Mouse (Mus musculus) cerebellum, adult 11 months (tissue): Measurements from ENCODE around the gene Gm12695.

Experiments
- DNase-seq: peaks from one replicate; pipeline ENCODE4 v3.0.0; 2022

Gm12695 gene

GRCm38 (mm10) chr4:96785086-96785485, at the start of gene Gm12695:
Gm12695 (minus strand) TSS chr4:96785186.
- DNase-seq: no peak

- no peak for DNase-seq
Observed at GRCm38 (mm10) chr4:96825540-96826045, 40.6 kb upstream of the Gm12695 start.

GRCm38 (mm10) chr4:96806824-96807808, 22.1 kb upstream of the Gm12695 start:
- DNase-seq: no peak

GRCm38 (mm10) chr4:96799380-96800157, 14.6 kb upstream of the Gm12695 start:
- peak; percentile 4 for DNase-seq

GRCm38 (mm10) chr4:96797583-96797982, 12.6 kb upstream of the Gm12695 start:
- DNase-seq: no peak

- no peak for DNase-seq
Observed at GRCm38 (mm10) chr4:96791301-96791700, 6.3 kb upstream of the Gm12695 start.

DNA sequence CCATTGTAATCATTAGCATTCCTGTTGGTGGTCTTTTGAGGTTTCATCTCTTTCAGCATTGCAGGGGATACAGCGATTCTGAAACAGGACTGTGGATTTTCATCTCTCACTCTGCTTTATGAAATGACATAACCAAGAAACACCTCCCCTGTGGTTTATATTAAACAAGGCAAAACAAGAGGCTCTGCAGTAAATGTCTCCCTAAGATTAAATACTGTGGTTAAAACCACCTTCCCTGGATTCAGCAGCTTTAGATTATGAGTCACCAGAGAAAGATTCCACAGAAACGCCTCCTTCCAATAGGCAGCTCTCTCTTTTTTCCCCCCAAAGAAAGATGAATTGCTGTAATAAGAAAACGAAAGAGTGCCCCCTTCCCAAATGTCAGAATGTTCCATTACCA, 4.9 kb upstream of the Gm12695 start:
- DNase-seq: no peak

- DNase-seq: no peak
Observed at GRCm38 (mm10) chr4:96786610-96787009, 1.6 kb upstream of the Gm12695 start.

GRCm38 (mm10) chr4:96772966-96773566, 11.9 kb downstream of the Gm12695 start:
- DNase-seq: peak; percentile 39

DNA sequence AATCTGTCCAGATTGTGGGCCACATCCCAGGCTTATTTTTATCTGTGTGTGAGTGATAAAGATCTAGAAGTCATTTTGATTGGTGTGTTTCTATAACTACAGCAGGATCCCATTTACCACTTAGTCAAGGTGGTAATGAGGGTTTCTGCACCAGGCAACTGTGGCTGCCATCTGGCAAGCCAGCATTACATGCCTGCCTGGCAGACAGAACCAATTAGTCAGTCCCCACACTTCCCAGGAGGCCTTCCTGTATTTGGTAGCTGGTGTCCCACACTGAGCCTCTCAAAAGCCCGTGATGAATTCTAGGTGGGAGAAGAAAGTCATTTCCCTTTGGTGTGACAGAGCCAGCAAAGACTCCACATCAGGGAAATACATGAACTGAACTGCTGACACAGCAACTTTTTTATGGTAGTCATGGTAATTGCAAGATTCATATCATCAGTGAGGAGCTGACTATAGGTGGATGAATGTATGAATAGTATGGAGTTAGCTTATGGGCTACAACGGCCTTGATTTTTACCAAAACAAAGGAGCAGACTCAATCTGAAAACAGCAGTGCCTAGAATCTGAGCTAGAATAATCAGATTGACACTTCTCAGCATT, 18.5 kb downstream of the Gm12695 start:
- DNase-seq: no peak

- DNase-seq: no peak
Observed at GRCm38 (mm10) chr4:96751953-96752352, 33.0 kb downstream of the Gm12695 start.

- DNase-seq: no peak
Observed at GRCm38 (mm10) chr4:96740472-96740871, 44.5 kb downstream of the Gm12695 start.

- DNase-seq: no peak
Observed at GRCm38 (mm10) chr4:96729256-96729655, 55.7 kb downstream of the Gm12695 start.

- no peak for DNase-seq
Observed at GRCm38 (mm10) chr4:96728211-96728610, 56.8 kb downstream of the Gm12695 start.

GRCm38 (mm10) chr4:96725415-96726055, 59.5 kb downstream of the Gm12695 start:
- no peak for DNase-seq

- DNase-seq: no peak
Observed at GRCm38 (mm10) chr4:96722301-96722700, 62.7 kb downstream of the Gm12695 start.

DNA sequence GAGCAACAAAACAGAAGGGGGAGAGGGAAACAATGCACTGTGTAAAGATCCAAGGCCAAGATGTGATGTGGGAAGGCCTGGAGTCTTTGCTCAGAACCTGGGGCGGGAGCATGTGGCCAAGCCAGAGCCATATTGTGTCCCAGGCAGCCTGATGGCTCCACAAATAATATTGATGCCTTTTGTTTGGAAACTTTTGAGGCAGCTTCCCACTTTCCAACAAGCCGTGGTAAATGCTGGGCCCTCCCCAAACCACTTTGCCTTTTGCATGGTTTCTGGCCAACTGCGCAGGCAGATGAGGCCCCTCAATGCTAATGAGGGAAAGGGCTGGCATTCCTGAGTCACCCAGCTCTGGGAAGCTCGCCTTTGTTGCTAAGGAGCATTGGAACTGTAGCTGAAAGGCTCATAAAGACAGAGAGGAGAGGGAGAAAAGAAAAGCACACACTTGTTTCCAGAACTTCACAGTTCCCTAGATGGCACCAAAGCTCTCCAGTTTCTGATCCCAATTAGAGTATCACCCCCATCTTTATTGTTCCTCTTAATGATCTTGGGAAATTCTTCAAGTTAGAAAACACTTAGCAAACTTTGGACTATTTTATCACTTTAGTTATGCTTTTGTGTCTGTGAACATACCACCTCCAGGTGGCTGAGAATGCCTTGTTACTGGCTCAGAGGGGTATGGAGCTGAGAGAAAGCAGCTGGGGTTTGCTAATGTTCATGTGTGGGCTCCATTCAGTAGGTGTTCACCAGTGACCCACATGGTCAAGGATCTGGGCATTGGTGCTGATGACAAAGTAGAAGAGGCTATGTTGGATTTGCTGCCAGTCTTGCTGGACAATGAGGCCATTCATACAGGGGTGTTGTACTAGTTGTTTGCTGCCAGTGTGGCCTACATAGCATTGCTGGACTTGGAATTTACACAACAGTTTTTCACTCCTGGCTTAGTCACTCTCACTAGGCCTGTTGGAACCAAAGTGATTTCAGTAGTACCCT, 65.7 kb downstream of the Gm12695 start:
- no peak for DNase-seq

GRCm38 (mm10) chr4:96718503-96718902, 66.5 kb downstream of the Gm12695 start:
- no peak for DNase-seq

DNA sequence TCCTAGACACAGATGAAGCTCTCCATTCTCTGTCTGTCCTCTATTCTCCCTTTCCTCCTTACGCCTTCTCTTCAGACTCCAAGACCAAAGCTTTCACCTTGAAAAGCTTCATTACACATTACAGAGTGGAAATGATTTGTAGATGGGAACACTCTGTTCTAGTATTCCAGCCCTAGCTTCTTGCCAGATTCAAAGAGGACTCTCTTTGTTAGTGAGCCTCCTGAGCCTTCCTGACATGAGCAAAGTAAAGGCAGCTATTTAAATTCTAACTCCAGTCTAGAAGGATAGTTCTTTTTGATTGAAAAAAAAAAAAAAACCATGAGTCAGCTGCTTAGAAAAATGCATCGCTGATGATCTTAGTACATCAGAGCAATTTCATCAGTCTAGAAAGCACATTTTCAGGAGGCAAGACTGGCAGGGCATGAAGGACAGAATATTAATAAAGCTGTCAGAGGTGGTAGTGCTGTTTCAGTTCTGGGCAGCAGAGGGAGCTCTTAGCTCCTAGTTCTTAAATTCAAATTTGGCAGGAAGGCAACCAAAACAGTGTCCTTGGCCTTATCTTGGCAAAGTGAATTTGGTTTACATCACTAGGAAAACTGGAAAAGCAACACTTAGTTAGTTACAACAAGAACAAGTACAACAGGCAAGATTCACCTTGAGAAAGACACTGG, 79.6 kb downstream of the Gm12695 start:
- peak; percentile 22 for DNase-seq

GRCm38 (mm10) chr4:96698218-96698561, 86.8 kb downstream of the Gm12695 start:
- no peak for DNase-seq
